Mouse (Mus musculus): ENCODE data around the gene 4930432M17Rik. TPM values are rescaled to one million over a fixed set of nuclear protein-coding genes. Genes with fewer than 3 reads are reported as not detected.

Gene 4930432M17Rik
- polyA plus RNA-seq, 2 experiments = not detected

DNA sequence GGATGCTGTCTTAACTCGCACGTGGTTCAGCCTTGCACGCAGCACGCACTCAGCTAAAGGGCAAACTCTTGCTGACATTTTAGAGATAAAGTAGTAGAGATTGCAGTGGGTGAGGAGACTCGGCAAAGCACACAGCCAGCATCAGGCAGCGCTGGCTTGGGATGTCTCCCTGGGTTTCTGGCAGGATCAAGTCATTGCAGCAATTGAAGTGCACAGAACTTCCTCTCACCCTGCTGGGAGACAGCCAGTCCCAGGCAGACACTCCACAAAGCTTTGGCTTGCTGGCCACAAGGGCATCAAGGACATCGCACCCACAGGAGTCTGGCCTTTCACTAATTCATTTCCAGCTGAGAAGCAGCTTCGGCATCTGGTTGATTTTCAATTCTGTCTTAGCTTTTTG lies 27.3 kb upstream of the 4930432M17Rik start:
- no peak for TF ChIP-seq POLR2A (IDR thresholded peaks at IDR 0.05; ENCODE audit: borderline replicate concordance, extremely low read depth, insufficient read depth, insufficient read length)
- Histone ChIP-seq H3K4me1 (ENCODE audit: control insufficient read depth, insufficient read depth, low read length) (0 out of 2 replicates have a peak, but pooled peaks cover 6% of the 10 kb centered on the region), H3K9me3 (ENCODE audit: control insufficient read depth, low read length) (no peaks in the 10 kb centered on the region), H3K36me3 (ENCODE audit: control insufficient read depth, insufficient read depth, low read length) (no peaks in the 10 kb centered on the region), H3K4me3 (replicated peaks; ENCODE audit: low read length) (no peak overlapping the region), H3K9ac (ENCODE audit: low read depth, low read length, severe bottlenecking) (no peak overlapping the region), H3K27me3 (ENCODE audit: control insufficient read depth, insufficient read depth, low read length) (no peaks in the 10 kb centered on the region), H3K4me2 (replicated peaks; ENCODE audit: low read depth, low read length, severe bottlenecking) (no peak overlapping the region), H3K27ac (replicated peaks; ENCODE audit: low read depth, low read length) (no peak overlapping the region)
- ATAC-seq (ENCODE audit: low FRiP score, low read depth) (no peak), DNase-seq (ENCODE audit: low spot score) (no peak)
- 77% methylated on average over 8 of the region's 8 CpGs for WGBS

DNA sequence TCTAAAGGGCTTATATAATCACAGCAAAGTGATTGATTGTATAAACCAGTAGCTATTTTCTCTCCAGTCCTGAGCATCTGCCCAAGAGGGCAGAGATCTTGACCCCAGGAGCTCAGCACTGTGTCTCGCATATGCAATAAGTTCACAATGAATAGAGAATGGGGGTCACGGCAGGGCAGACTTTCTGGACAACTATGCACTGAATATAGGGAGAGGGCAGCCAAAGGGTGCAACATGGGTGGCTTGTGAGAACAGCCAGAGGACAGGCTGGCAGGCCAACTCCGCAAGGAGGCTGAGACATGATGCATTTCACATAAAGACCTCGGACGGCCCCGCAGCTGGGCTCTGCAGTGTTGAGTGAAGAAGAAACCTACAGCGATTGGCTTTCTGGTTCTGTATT lies 25.1 kb upstream of the 4930432M17Rik start:
- no peak overlapping the region for H3K9ac ChIP-seq (ENCODE audit: low read depth, low read length, severe bottlenecking)
- 0 out of 2 replicates have a peak, but pooled peaks cover 3% of the 10 kb centered on the region for H3K4me1 ChIP-seq (ENCODE audit: control insufficient read depth, insufficient read depth, low read length)
- H3K27ac ChIP-seq (replicated peaks; ENCODE audit: low read depth, low read length) = no peak overlapping the region
- WGBS = 80% methylated on average over 7 of the region's 7 CpGs
- no peaks in the 10 kb centered on the region for H3K36me3 ChIP-seq (ENCODE audit: control insufficient read depth, insufficient read depth, low read length)
- no peaks in the 10 kb centered on the region for H3K9me3 ChIP-seq (ENCODE audit: control insufficient read depth, low read length)
- DNase-seq (ENCODE audit: low spot score) (no peak), ATAC-seq (ENCODE audit: low FRiP score, low read depth) (no peak)
- H3K4me2 ChIP-seq (replicated peaks; ENCODE audit: low read depth, low read length, severe bottlenecking) = no peak overlapping the region
- no peak overlapping the region for H3K4me3 ChIP-seq (replicated peaks; ENCODE audit: low read length)
- no peak for TF ChIP-seq POLR2A (IDR thresholded peaks at IDR 0.05; ENCODE audit: borderline replicate concordance, extremely low read depth, insufficient read depth, insufficient read length)
- no peaks in the 10 kb centered on the region for H3K27me3 ChIP-seq (ENCODE audit: control insufficient read depth, insufficient read depth, low read length)

GRCm38 (mm10) chr3:121646364-121647048 lies 24.1 kb upstream of the 4930432M17Rik start:
- no peak for DNase-seq (ENCODE audit: low spot score)
- no peak for ATAC-seq (ENCODE audit: low FRiP score, low read depth)
- no peak overlapping the region for H3K27ac ChIP-seq (replicated peaks; ENCODE audit: low read depth, low read length)
- H3K9ac ChIP-seq (ENCODE audit: low read depth, low read length, severe bottlenecking) = no peak overlapping the region
- 42% methylated on average over 9 of the region's 9 CpGs for WGBS
- no peak for TF ChIP-seq POLR2A (IDR thresholded peaks at IDR 0.05; ENCODE audit: borderline replicate concordance, extremely low read depth, insufficient read depth, insufficient read length)
- no peaks in the 10 kb centered on the region for H3K36me3 ChIP-seq (ENCODE audit: control insufficient read depth, insufficient read depth, low read length)
- H3K9me3 ChIP-seq (ENCODE audit: control insufficient read depth, low read length) = no peaks in the 10 kb centered on the region
- H3K27me3 ChIP-seq (ENCODE audit: control insufficient read depth, insufficient read depth, low read length) = no peaks in the 10 kb centered on the region
- no peak overlapping the region for H3K4me2 ChIP-seq (replicated peaks; ENCODE audit: low read depth, low read length, severe bottlenecking)
- H3K4me1 ChIP-seq (ENCODE audit: control insufficient read depth, insufficient read depth, low read length) = 0 out of 2 replicates have a peak, but pooled peaks cover 3% of the 10 kb centered on the region
- H3K4me3 ChIP-seq (replicated peaks; ENCODE audit: low read length) = no peak overlapping the region

DNA sequence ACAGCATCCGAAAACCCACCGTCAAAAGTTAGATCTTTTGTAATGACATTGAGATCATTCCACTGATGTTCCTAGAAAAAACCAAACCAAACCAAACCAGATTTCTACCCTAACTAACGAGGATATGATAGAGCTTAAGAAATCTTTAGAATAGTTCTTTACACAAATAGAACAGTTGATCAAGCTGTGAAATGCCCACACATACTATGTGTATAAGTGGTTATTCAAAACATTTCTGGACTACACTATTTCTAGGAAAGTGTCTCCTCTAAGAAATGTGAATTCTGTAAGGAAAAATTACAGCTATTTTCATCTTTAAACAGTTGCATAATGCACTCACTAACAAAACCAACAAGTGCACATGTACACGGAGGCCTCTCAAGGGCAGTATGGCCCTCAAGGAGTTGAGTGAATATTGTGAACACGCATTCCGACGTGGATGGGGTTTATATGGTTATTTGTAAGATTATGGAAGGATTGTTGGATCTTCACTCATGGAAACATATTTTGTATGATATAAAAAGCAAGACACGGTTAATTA lies 22.3 kb upstream of the 4930432M17Rik start:
- Histone ChIP-seq H3K36me3 (ENCODE audit: control insufficient read depth, insufficient read depth, low read length) (no peaks in the 10 kb centered on the region), H3K27me3 (ENCODE audit: control insufficient read depth, insufficient read depth, low read length) (no peaks in the 10 kb centered on the region), H3K9ac (ENCODE audit: low read depth, low read length, severe bottlenecking) (no peak overlapping the region), H3K4me2 (replicated peaks; ENCODE audit: low read depth, low read length, severe bottlenecking) (no peak overlapping the region), H3K27ac (replicated peaks; ENCODE audit: low read depth, low read length) (no peak overlapping the region), H3K4me3 (replicated peaks; ENCODE audit: low read length) (no peak overlapping the region), H3K4me1 (ENCODE audit: control insufficient read depth, insufficient read depth, low read length) (0 out of 2 replicates have a peak, but pooled peaks cover 3% of the 10 kb centered on the region), H3K9me3 (ENCODE audit: control insufficient read depth, low read length) (no peaks in the 10 kb centered on the region)
- DNase-seq (ENCODE audit: low spot score) (no peak), ATAC-seq (ENCODE audit: low FRiP score, low read depth) (no peak)
- TF ChIP-seq POLR2A (IDR thresholded peaks at IDR 0.05; ENCODE audit: borderline replicate concordance, extremely low read depth, insufficient read depth, insufficient read length) = no peak
- 91% methylated on average over 8 of the region's 8 CpGs for WGBS

DNA sequence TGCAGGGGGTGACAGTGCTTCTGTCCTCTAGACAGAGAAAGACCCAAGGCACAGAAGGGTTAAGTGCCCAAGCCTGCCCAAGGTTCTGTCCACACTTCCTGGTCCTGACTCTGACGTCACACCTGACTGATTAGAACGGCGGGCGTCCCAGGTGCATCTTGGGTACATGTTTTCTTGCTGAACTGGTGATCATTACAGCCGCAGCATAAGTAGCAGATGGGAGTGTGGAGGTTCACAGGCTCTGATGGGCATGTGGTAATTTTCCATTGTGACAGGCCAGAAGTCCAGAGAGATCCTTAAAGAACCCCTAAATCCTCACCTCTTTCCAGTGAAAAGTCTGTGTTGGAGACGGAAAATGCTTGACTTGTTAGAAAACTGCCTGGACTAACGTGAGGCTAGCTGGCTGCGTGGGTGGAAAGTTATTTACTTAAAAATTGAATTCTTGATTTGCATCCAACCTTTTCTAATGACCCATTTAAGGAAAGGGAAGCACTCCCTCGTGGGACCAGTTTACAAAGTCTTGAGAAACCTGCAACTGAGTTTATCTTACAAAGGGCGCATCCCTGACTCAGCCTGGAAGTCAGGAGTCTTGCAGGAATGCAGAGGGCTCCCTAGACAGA lies 20.4 kb upstream of the 4930432M17Rik start:
- Histone ChIP-seq H3K27ac (replicated peaks; ENCODE audit: low read depth, low read length) (no peak overlapping the region), H3K4me3 (replicated peaks; ENCODE audit: low read length) (no peak overlapping the region), H3K36me3 (ENCODE audit: control insufficient read depth, insufficient read depth, low read length) (no peaks in the 10 kb centered on the region), H3K4me2 (replicated peaks; ENCODE audit: low read depth, low read length, severe bottlenecking) (no peak overlapping the region), H3K27me3 (ENCODE audit: control insufficient read depth, insufficient read depth, low read length) (no peaks in the 10 kb centered on the region), H3K9ac (ENCODE audit: low read depth, low read length, severe bottlenecking) (no peak overlapping the region), H3K9me3 (ENCODE audit: control insufficient read depth, low read length) (no peaks in the 10 kb centered on the region), H3K4me1 (ENCODE audit: control insufficient read depth, insufficient read depth, low read length) (0 out of 2 replicates have a peak, but pooled peaks cover 3% of the 10 kb centered on the region)
- no peak for TF ChIP-seq POLR2A (IDR thresholded peaks at IDR 0.05; ENCODE audit: borderline replicate concordance, extremely low read depth, insufficient read depth, insufficient read length)
- 54% methylated on average over 10 of the region's 10 CpGs for WGBS
- DNase-seq (ENCODE audit: low spot score) = peak; percentile 9
- ATAC-seq (ENCODE audit: low FRiP score, low read depth) = no peak

Data from limb, embryonic 14.5 days (tissue).